Mouse (Mus musculus) midbrain, embryonic 10.5 days (tissue): Measurements from ENCODE around the gene Alkbh7. TPM values are rescaled to one million over a fixed set of nuclear protein-coding genes. Genes with fewer than 3 reads are reported as not detected.

ENCODE experiments used
- DNase-seq: peaks from one replicate; pipeline ENCODE4 v3.0.0-alpha.2; 2017; ENCODE audit warnings: low spot score
- H3K27ac ChIP-seq: fragments of 300-500 bp; sonication (generic); replicated peaks from 2 replicates; pipeline ENCODE4 v1.5.1; 2016; ENCODE audit warnings: mild to moderate bottlenecking
- H3K27me3 ChIP-seq: fragments of 300-500 bp; sonication (generic); 2 replicates; pipeline ENCODE4 v1.6.1; 2016; ENCODE audit warnings: low read depth, mild to moderate bottlenecking; ENCODE audit not compliant: poor library complexity, severe bottlenecking
- H3K36me3 ChIP-seq: fragments of 300-500 bp; sonication (generic); 2 replicates; pipeline ENCODE4 v1.6.1; 2016; ENCODE audit warnings: mild to moderate bottlenecking, moderate library complexity
- H3K4me1 ChIP-seq: fragments of 300-500 bp; sonication (generic); 2 replicates; pipeline ENCODE4 v1.6.1; 2016
- H3K4me3 ChIP-seq: fragments of 300-500 bp; sonication (generic); 2 replicates; pipeline ENCODE4 v1.5.1; 2016; ENCODE audit warnings: mild to moderate bottlenecking, moderate library complexity
- H3K9me3 ChIP-seq: fragments of 300-500 bp; sonication (generic); replicated peaks from 2 replicates; pipeline ENCODE4 v1.6.1; 2016; ENCODE audit warnings: mild to moderate bottlenecking
- WGBS: fragments of 180-500 bp; shearing (Covaris S2); methylation state at CpG from one replicate; pipeline ENCODE4 v1.1.7; 2016; 5-methylcytosine and 5-hydroxymethylcytosine counted together
- polyA plus RNA-seq: library from polyadenylated mRNA; unstranded; fragments of >200 nt; fragmentation: Nextera tagmentation; extraction: Ambion mirVana; gene quantifications from 2 replicates; pipeline ENCODE4 v1.2.1, GENCODE M21; 2016

The Alkbh7 gene
- polyA plus RNA-seq, 1 experiment from 2014 or later, result 41.3 TPM

GRCm38 (mm10) chr17:56990115-56990746 lies 6.9 kb upstream of the Alkbh7 start, which contains the start of gene Clpp:
TSS of gene Clpp (plus strand) at chr17:56990305.
- Histone ChIP-seq H3K4me3 (peak within 1 kb of the TSS; percentile 88), H3K27ac (peak within 1 kb of the TSS; percentile 91), H3K36me3 (peaks cover 42% of the 10 kb centered on the region), H3K27me3 (no peaks in the 10 kb centered on the region), H3K9me3 (no peaks in the 10 kb centered on the region), H3K4me1 (peaks cover 10% of the 10 kb centered on the region)
- WGBS, result under 1% methylated on average over 52 of the region's 52 CpGs
- DNase-seq, result peak; percentile 94

DNA sequence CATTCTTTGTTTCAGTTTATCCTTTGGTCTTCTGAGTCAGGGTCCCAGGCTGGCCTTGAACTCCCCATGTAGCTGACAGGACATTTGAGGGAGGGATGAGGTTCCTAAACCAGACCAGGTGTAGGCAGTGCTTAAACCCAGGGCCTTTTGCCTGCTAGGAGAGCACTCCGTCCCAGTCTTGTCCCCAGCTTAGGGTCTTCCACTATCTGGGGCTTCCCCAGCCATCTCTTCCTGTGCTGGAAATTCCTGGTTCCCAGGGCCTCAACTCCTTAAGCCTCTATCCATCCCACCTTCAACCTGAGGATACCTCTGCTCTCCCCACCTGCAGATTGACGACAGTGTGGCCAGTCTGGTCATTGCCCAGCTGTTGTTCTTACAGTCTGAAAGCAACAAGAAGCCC lies 6.2 kb upstream of the Alkbh7 start:
- 77% methylated on average over 2 of the region's 2 CpGs for WGBS
- H3K27ac ChIP-seq, result peak overlapping the region; percentile 91
- no peak for DNase-seq
- H3K27me3 ChIP-seq, result no peaks in the 10 kb centered on the region
- H3K36me3 ChIP-seq, result peaks cover 49% of the 10 kb centered on the region
- peaks cover 10% of the 10 kb centered on the region for H3K4me1 ChIP-seq
- H3K9me3 ChIP-seq, result no peaks in the 10 kb centered on the region
- H3K4me3 ChIP-seq, result peak overlapping the region; percentile 88

GRCm38 (mm10) chr17:56995046-56995445 lies 2.1 kb upstream of the Alkbh7 start:
- no peaks in the 10 kb centered on the region for H3K27me3 ChIP-seq
- no peak for DNase-seq
- H3K27ac ChIP-seq, result no peak overlapping the region
- H3K9me3 ChIP-seq, result no peaks in the 10 kb centered on the region
- no peak overlapping the region for H3K4me3 ChIP-seq
- 94% methylated on average over 8 of the region's 8 CpGs for WGBS
- peaks cover 71% of the 10 kb centered on the region for H3K36me3 ChIP-seq
- peaks cover 27% of the 10 kb centered on the region for H3K4me1 ChIP-seq

GRCm38 (mm10) chr17:56996506-56996905 lies 633 bp upstream of the Alkbh7 start:
- Histone ChIP-seq H3K4me1 (peaks cover 20% of the 10 kb centered on the region), H3K9me3 (no peaks in the 10 kb centered on the region), H3K36me3 (peaks cover 74% of the 10 kb centered on the region), H3K27ac (no peak overlapping the region), H3K27me3 (no peaks in the 10 kb centered on the region), H3K4me3 (peak overlapping the region; percentile 89)
- WGBS, result 74% methylated on average over 2 of the region's 2 CpGs
- no peak for DNase-seq

DNA sequence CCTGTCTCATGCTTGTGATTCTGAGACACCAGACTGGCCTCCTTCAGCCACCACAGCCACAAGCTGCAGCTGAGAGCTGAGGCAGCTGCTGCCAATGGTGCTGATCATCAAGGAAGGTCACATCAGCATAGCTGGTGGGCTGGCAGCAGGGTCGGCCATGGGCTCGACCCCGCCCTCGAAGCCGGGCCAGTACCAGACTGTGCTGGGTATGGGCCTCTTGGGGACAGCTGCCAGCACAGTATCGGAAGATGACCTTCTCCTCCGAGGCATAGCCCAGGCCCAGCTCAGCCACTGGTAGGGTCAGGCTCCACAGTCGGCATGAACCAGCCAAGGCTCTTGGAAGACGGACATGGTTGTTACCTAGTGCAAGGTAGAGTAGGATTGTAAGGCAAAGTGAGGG lies 2.3 kb downstream of the Alkbh7 start:
- H3K4me1 ChIP-seq, result peaks cover 20% of the 10 kb centered on the region
- peaks cover 72% of the 10 kb centered on the region for H3K36me3 ChIP-seq
- H3K27ac ChIP-seq, result no peak overlapping the region
- DNase-seq, result no peak
- no peak overlapping the region for H3K4me3 ChIP-seq
- no peaks in the 10 kb centered on the region for H3K9me3 ChIP-seq
- 93% methylated on average over 9 of the region's 9 CpGs for WGBS
- H3K27me3 ChIP-seq, result no peaks in the 10 kb centered on the region

DNA sequence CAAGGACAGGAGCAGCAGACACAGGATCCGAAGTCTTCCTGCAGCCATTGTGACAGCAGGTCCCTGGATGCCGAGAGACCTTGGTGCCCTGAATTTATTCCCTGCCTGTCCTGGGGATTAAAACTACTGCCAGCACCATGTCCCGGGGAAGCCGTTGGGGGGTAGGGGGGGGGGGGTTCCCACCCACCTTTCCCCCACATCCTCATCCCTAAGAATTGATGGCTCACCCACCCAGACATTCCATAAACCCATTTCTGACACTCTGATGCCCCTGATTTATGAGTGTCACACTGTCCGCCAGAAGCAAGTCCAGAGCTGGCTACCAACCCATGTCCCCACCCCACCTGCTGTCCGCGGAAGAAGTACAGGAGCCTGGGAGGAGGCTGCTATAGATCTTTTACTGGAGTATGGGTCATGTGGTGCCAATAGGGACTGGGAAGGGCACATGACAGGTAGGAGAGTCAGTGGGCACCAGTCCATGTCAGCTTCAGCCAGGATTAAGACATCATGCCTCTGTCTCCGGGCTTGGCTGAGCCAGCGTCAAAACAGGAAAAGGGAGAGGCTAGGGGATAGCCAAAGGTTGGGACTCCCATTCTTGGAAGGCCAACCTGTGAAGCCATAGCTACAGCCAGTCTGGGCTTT lies 3.0 kb downstream of the Alkbh7 start, which contains the start of gene Pspn:
Pspn (minus strand) TSS at position 51 of the 642 bp plus-strand sequence.
- peaks cover 20% of the 10 kb centered on the region for H3K4me1 ChIP-seq
- WGBS, result 86% methylated on average over 9 of the region's 9 CpGs
- peaks cover 72% of the 10 kb centered on the region for H3K36me3 ChIP-seq

DNA sequence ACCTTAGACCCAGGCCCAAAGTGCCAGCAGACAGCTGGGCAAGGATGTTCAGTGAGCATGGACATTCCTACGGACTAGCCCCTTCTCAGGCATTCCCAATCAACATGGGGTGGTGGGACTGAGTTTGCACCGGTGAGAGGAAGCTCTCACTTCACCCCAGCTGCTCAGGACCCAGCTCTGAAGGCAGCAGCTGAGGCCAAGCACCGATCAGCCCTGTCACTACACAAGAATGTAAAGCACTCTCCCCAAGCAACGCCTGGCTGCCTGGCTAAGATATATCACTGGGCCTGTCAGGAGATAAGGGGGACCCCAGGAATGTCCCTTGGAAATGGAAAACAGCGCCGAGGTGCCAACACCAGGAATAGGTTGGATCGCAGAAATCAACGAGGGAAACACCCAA lies 4.1 kb downstream of the Alkbh7 start:
- peaks cover 72% of the 10 kb centered on the region for H3K36me3 ChIP-seq
- no peak overlapping the region for H3K4me3 ChIP-seq
- H3K9me3 ChIP-seq, result no peaks in the 10 kb centered on the region
- no peak for DNase-seq
- H3K27me3 ChIP-seq, result no peaks in the 10 kb centered on the region
- peaks cover 20% of the 10 kb centered on the region for H3K4me1 ChIP-seq
- no peak overlapping the region for H3K27ac ChIP-seq
- 76% methylated on average over 8 of the region's 8 CpGs for WGBS

More for the DNA sequence above, 3.0 kb downstream of the Alkbh7 start, which contains the start of gene Pspn:
- H3K4me3 ChIP-seq, result no peak within 1 kb of the TSS
- DNase-seq, result no peak
- no peaks in the 10 kb centered on the region for H3K9me3 ChIP-seq
- no peaks in the 10 kb centered on the region for H3K27me3 ChIP-seq
- H3K27ac ChIP-seq, result no peak within 1 kb of the TSS

- Histone ChIP-seq H3K27me3 (no peaks in the 10 kb centered on the region), H3K36me3 (peaks cover 90% of the 10 kb centered on the region), H3K9me3 (no peaks in the 10 kb centered on the region), H3K4me3 (no peak overlapping the region), H3K27ac (no peak overlapping the region), H3K4me1 (no peaks in the 10 kb centered on the region; the same call in 1 of the 2 replicates)
- DNase-seq, result no peak
- 87% methylated on average over 7 of the region's 7 CpGs for WGBS
Observed at GRCm38 (mm10) chr17:57003994-57004393, 6.9 kb downstream of the Alkbh7 start.

- Histone ChIP-seq H3K36me3 (peaks cover 72% of the 10 kb centered on the region), H3K27me3 (no peaks in the 10 kb centered on the region), H3K27ac (no peak overlapping the region), H3K4me1 (peaks cover 20% of the 10 kb centered on the region), H3K9me3 (no peaks in the 10 kb centered on the region), H3K4me3 (no peak overlapping the region)
- no peak for DNase-seq
- 91% methylated on average over 13 of the region's 13 CpGs for WGBS
Observed at GRCm38 (mm10) chr17:57007137-57007905, 10.2 kb downstream of the Alkbh7 start.

DNA sequence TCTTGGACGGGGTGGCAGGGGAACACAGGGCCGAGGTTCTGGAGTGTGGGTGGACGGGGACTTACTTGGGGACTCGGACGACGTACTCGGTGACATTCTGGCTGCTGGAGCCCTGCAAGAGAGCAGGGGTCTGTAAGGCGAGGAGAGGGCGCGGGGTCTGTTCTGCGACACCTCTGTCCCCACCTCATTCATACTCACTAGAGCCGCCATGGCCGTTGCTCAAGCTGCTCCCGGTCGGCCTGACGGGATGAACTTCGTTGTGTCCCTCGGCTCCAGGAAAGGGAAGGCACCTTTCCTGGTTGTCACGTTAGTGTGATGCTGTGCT lies 13.7 kb downstream of the Alkbh7 start:
- Histone ChIP-seq H3K9me3 (no peaks in the 10 kb centered on the region), H3K27me3 (no peaks in the 10 kb centered on the region), H3K27ac (peak overlapping the region; percentile 93), H3K4me1 (peaks cover 24% of the 10 kb centered on the region), H3K4me3 (peak overlapping the region; percentile 83), H3K36me3 (peaks cover 36% of the 10 kb centered on the region)
- DNase-seq, result no peak
- 1% methylated on average over 19 of the region's 19 CpGs for WGBS

- Histone ChIP-seq H3K4me1 (peaks cover 24% of the 10 kb centered on the region), H3K4me3 (peak within 1 kb of the TSS; percentile 83), H3K9me3 (no peaks in the 10 kb centered on the region), H3K36me3 (peaks cover 30% of the 10 kb centered on the region), H3K27me3 (no peaks in the 10 kb centered on the region), H3K27ac (peak within 1 kb of the TSS; percentile 93)
- under 1% methylated on average over 51 of the region's 51 CpGs for WGBS
- peak; percentile 99 for DNase-seq
Observed at GRCm38 (mm10) chr17:57011236-57012141, 14.3 kb downstream of the Alkbh7 start, which contains the start of the genes Gtf2f1 and Gm17949. TSS of gene Gtf2f1 (minus strand) at chr17:57011288. TSS of gene Gm17949 (plus strand) at chr17:57011469.

- 75% methylated on average over 13 of the region's 13 CpGs for WGBS
- Histone ChIP-seq H3K9me3 (no peaks in the 10 kb centered on the region), H3K27me3 (no peaks in the 10 kb centered on the region), H3K4me3 (peak overlapping the region; percentile 83), H3K4me1 (peaks cover 24% of the 10 kb centered on the region), H3K36me3 (peaks cover 22% of the 10 kb centered on the region), H3K27ac (peak overlapping the region; percentile 93)
- no peak for DNase-seq
Observed at GRCm38 (mm10) chr17:57012245-57012795, 15.2 kb downstream of the Alkbh7 start.
